Mouse (Mus musculus) C2C12 (cell line): ENCODE measurements around the gene Mta2. TPM values are rescaled to one million over a fixed set of nuclear protein-coding genes. Genes with fewer than 3 reads are reported as not detected.

Experiments used
- H3K27me3 ChIP-seq: one replicate; pipeline ENCODE4 v1.6.1; 2011; ENCODE audit not compliant: control insufficient read depth, insufficient read depth, insufficient read length
- H3K36me3 ChIP-seq: one replicate; pipeline ENCODE4 v1.6.1; 2011; ENCODE audit not compliant: control insufficient read depth, insufficient read depth
- H3K4me3 ChIP-seq: one replicate; pipeline ENCODE4 v1.5.1; 2011; ENCODE audit warnings: mild to moderate bottlenecking, control low read depth; ENCODE audit not compliant: poor library complexity, insufficient read depth, severe bottlenecking
- H3K79me2 ChIP-seq: one replicate; pipeline ENCODE4 v1.6.1; 2011; ENCODE audit not compliant: control insufficient read depth, insufficient read depth
- H3K79me3 ChIP-seq: one replicate; pipeline ENCODE4 v1.6.1; 2011; ENCODE audit warnings: low read depth, control low read depth
- H3ac ChIP-seq: one replicate; pipeline ENCODE3; 2011; ENCODE audit warnings: low read depth; ENCODE audit not compliant: control insufficient read depth, insufficient read length
- CEBPB ChIP-seq: IDR thresholded peaks from one replicate; pipeline ENCODE4 v1.6.1; 2011; ENCODE audit warnings: low read depth, mild to moderate bottlenecking, control low read depth, moderate library complexity
- CTCF ChIP-seq: IDR thresholded peaks from one replicate; pipeline ENCODE4 v1.5.1; 2011; ENCODE audit not compliant: control insufficient read depth, insufficient read depth, insufficient read length
- FOSL1 ChIP-seq: IDR thresholded peaks from one replicate; pipeline ENCODE4 v1.8.0; 2011; ENCODE audit warnings: mild to moderate bottlenecking, low read length; ENCODE audit not compliant: poor library complexity, insufficient read depth, severe bottlenecking
- MAX ChIP-seq: IDR thresholded peaks from one replicate; pipeline ENCODE4 v1.6.1; 2011; ENCODE audit warnings: mild to moderate bottlenecking, control low read depth
- MYOD1 ChIP-seq: IDR thresholded peaks from one replicate; pipeline ENCODE4 v1.6.1; 2011; ENCODE audit warnings: low read depth; ENCODE audit not compliant: control insufficient read depth, insufficient read length
- MYOG ChIP-seq: IDR thresholded peaks from one replicate; pipeline ENCODE4 v1.6.1; 2011; ENCODE audit not compliant: control insufficient read depth, insufficient read length; ENCODE audit errors: extremely low read depth
- USF1 ChIP-seq: IDR thresholded peaks from one replicate; pipeline ENCODE4 v1.6.1; 2011; ENCODE audit warnings: low read depth, mild to moderate bottlenecking, control low read depth, moderate library complexity
- polyA plus RNA-seq: library from polyadenylated mRNA; unstranded; fragments of >200 nt; fragmentation: generic; extraction: Trizol; gene quantifications from one replicate; pipeline ENCODE4 v1.2.1, GENCODE M21; 2012; ENCODE audit warnings: missing spikeins

Mta2 gene
- polyA plus RNA-seq, 1 experiment: 109 TPM

DNA sequence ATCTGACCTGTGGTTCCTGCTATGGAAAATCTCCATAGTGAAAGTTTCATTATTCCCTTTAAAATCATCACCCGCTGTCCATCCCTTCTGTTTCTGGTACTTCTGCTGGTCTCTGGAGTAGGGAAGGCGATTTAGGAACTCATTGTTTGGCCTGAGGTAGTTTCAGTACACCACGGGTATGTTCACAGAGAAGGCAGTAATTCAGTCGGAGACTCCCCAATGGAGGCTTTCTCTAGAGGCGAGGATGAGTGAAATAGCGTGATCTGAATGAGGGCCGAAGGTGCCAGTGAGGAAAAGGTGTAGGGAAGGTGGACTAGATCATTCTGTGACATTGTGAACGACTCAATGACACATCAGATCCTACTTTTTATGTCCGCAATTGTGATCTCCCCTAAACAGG is 12.5 kb downstream of the Mta2 start:
- TF ChIP-seq CTCF: no peak
- no peak for TF ChIP-seq MYOD1
- no peak for TF ChIP-seq MYOG
- TF ChIP-seq CEBPB: no peak
- TF ChIP-seq MAX: no peak
- TF ChIP-seq USF1: no peak
- no peak for TF ChIP-seq FOSL1
- Histone ChIP-seq H3K4me3 (peak overlapping the region; percentile 86), H3K79me2 (peaks cover 54% of the 10 kb centered on the region), H3K79me3 (peaks cover 32% of the 10 kb centered on the region), H3K27me3 (no peaks in the 10 kb centered on the region), H3ac (peak overlapping the region; percentile 95), H3K36me3 (peaks cover 63% of the 10 kb centered on the region)

DNA sequence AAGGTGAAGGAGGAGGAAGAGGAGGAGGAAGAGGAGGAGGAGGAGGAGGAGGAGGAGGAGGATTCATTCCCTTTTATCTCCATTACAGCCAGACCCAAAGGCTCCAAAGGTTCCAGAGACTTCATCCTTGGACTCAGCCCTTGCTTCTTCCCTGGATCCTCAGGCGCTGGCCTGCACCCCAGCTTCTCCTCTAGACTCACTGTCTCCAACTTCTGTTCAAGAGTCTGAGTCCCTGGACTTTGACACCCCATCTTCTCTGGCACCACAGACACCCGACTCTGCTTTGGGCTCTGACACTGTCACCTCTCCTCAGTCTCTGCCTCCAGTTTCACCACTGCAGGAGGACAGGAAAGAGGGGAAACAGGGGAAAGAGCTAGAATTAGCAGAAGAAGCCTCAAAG is 20.6 kb downstream of the Mta2 start:
- H3K79me2 ChIP-seq: peaks cover 33% of the 10 kb centered on the region
- H3K27me3 ChIP-seq: no peaks in the 10 kb centered on the region
- no peak for TF ChIP-seq MAX
- no peak for TF ChIP-seq MYOD1
- TF ChIP-seq USF1: no peak
- TF ChIP-seq FOSL1: no peak
- TF ChIP-seq MYOG: no peak
- TF ChIP-seq CEBPB: no peak
- no peak for TF ChIP-seq CTCF
- peaks cover 13% of the 10 kb centered on the region for H3K79me3 ChIP-seq
- peaks cover 75% of the 10 kb centered on the region for H3K36me3 ChIP-seq
- no peak overlapping the region for H3K4me3 ChIP-seq
- H3ac ChIP-seq: no peak overlapping the region

DNA sequence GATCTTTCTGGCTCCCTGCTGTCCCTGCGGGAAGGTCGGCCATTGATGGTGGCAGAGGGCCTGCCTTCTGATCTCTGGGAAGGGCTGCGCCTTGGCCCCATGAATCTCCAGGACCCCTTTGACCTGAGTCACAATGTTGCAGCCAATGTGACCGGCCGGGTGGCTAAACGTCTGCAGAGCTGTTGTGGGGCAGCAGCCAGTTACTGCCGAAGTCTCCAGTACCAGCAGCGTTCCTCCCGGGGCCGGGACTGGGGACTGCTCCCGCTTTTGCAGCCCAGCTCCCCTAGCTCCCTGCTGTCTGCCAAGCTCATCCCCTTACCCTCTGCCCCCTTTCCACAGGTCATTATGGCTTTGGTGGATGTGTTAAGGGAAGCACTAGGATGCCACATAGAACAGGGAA is 23.4 kb downstream of the Mta2 start:
- Histone ChIP-seq H3ac (no peak overlapping the region), H3K4me3 (no peak overlapping the region), H3K79me3 (peaks cover 35% of the 10 kb centered on the region), H3K79me2 (peaks cover 39% of the 10 kb centered on the region), H3K36me3 (peaks cover 74% of the 10 kb centered on the region), H3K27me3 (no peaks in the 10 kb centered on the region)
- TF ChIP-seq CEBPB (no peak), MYOD1 (no peak), MAX (no peak), MYOG (no peak), USF1 (no peak), CTCF (no peak), FOSL1 (no peak)

- Histone ChIP-seq H3K79me2 (peaks cover 46% of the 10 kb centered on the region), H3K4me3 (no peak overlapping the region), H3K27me3 (no peaks in the 10 kb centered on the region), H3ac (peak overlapping the region; percentile 65), H3K36me3 (peaks cover 74% of the 10 kb centered on the region), H3K79me3 (peaks cover 42% of the 10 kb centered on the region)
- TF ChIP-seq CTCF: no peak
- TF ChIP-seq CEBPB: no peak
- TF ChIP-seq MYOD1: no peak
- no peak for TF ChIP-seq MYOG
- TF ChIP-seq MAX: no peak
- no peak for TF ChIP-seq USF1
- TF ChIP-seq FOSL1: no peak
Observed at GRCm38 (mm10) chr19:8965771-8966170, 24.1 kb downstream of the Mta2 start.

- H3K79me2 ChIP-seq: peaks cover 50% of the 10 kb centered on the region
- peaks cover 74% of the 10 kb centered on the region for H3K36me3 ChIP-seq
Observed at GRCm38 (mm10) chr19:8966198-8966589, 24.5 kb downstream of the Mta2 start.

More at GRCm38 (mm10) chr19:8966198-8966589, 24.5 kb downstream of the Mta2 start:
- H3ac ChIP-seq: peak overlapping the region; percentile 84
- H3K27me3 ChIP-seq: no peaks in the 10 kb centered on the region
- peaks cover 46% of the 10 kb centered on the region for H3K79me3 ChIP-seq
- peak overlapping the region; percentile 36 for H3K4me3 ChIP-seq
- TF ChIP-seq MAX (no peak), CTCF (no peak), MYOD1 (no peak), MYOG (no peak), CEBPB (no peak), USF1 (no peak), FOSL1 (no peak)
